Comparison of ENCODE assay signal across 8 mouse cellular contexts in genomic region chr12:29937308-29937707, GRCm38 (mm10). TPM values are rescaled to one million over a fixed set of nuclear protein-coding genes. Genes with fewer than 3 reads are reported as not detected.
A peak's percentile ranks its signal among the peaks of the same experiment; 100 is the strongest.
DNase-seq lines count a peak whose midpoint lies in the region; ATAC-seq and TF ChIP-seq lines count a peak whose summit lies in the region.

Pxdn (plus strand) TSS chr12:29937608.

- peaks cover 2% of the 10 kb centered on the region; the same call in 1 of the 2 replicates for H3K4me1 ChIP-seq in lung, adult 2 months (ENCODE audit: control insufficient read depth, insufficient read depth, low read length)
- H3K4me1 ChIP-seq in embryonic facial prominence, embryonic 13.5 days, result peaks cover 30% of the 10 kb centered on the region
- no peaks in the 10 kb centered on the region for H3K4me1 ChIP-seq in liver, embryonic 12.5 days

- H3K4me2 ChIP-seq in embryonic facial prominence, embryonic 13.5 days, result peak within 1 kb of the TSS; percentile 81
- H3K4me2 ChIP-seq in liver, embryonic 12.5 days, result peak within 1 kb of the TSS; percentile 63

- no peaks in the 10 kb centered on the region for H3K36me3 ChIP-seq in embryonic facial prominence, embryonic 13.5 days
- no peaks in the 10 kb centered on the region for H3K36me3 ChIP-seq in liver, embryonic 12.5 days

- ATAC-seq in embryonic facial prominence, embryonic 13.5 days (ENCODE audit: insufficient number of reproducible peaks, insufficient read depth, low FRiP score, low TSS enrichment, low read depth), result no peak
- no peak for ATAC-seq in liver, embryonic 12.5 days

- H3K9me3 ChIP-seq in embryonic facial prominence, embryonic 13.5 days, result peaks cover 3% of the 10 kb centered on the region; the same call in 1 of the 2 replicates
- H3K9me3 ChIP-seq in liver, embryonic 12.5 days (replicated peaks), result no peaks in the 10 kb centered on the region

- H3K9ac ChIP-seq in embryonic facial prominence, embryonic 13.5 days, result peak within 1 kb of the TSS; percentile 94
- peak within 1 kb of the TSS; percentile 57 for H3K9ac ChIP-seq in liver, embryonic 12.5 days

- WGBS in lung, adult 2 months, result 68% methylated on average over 8 of the region's 8 CpGs
- WGBS in embryonic facial prominence, embryonic 13.5 days, result 31% methylated on average over 8 of the region's 8 CpGs
- WGBS in liver, embryonic 12.5 days (ENCODE audit: insufficient replicate concordance), result 26% methylated on average over 8 of the region's 8 CpGs

- H3K4me3 ChIP-seq in lung, adult 2 months (replicated peaks; ENCODE audit: extremely low read depth, low read depth, low read length), result peak within 1 kb of the TSS; percentile 84
- peak within 1 kb of the TSS; percentile 84 for H3K4me3 ChIP-seq in embryonic facial prominence, embryonic 13.5 days
- peak within 1 kb of the TSS; percentile 56 for H3K4me3 ChIP-seq in liver, embryonic 12.5 days

- TF ChIP-seq CTCF in lung, adult 2 months (IDR thresholded peaks at IDR 0.05; ENCODE audit: insufficient read depth, low read length), result no peak

- no peaks in the 10 kb centered on the region for H3K27me3 ChIP-seq in embryonic facial prominence, embryonic 13.5 days
- H3K27me3 ChIP-seq in liver, embryonic 12.5 days (replicated peaks), result peaks cover 41% of the 10 kb centered on the region

- no peak for DNase-seq in lung, adult 2 months
- no peak for DNase-seq in lung, postnatal 14 days
- DNase-seq in heart, postnatal 4 days, result no peak
- DNase-seq in spleen, postnatal 4 days (ENCODE audit: low spot score in 2 of 2), result no peak
- DNase-seq in lung, postnatal 36 days, result no peak
- no peak for DNase-seq in embryo, embryonic 10.5 days (ENCODE audit: low spot score)

- peak within 1 kb of the TSS; percentile 94 for H3K27ac ChIP-seq in embryonic facial prominence, embryonic 13.5 days
- peak within 1 kb of the TSS; percentile 56 for H3K27ac ChIP-seq in liver, embryonic 12.5 days

- no peak for TF ChIP-seq POLR2A in lung, adult 2 months (IDR thresholded peaks at IDR 0.05; ENCODE audit: borderline replicate concordance, extremely low read depth, low read depth, low read length)

RNA-seq across cellular contexts. Expression of gene Pxdn, which starts in this region (rescaled TPM):
- 154 and 186 TPM in 2 replicates for polyA plus RNA-seq in lung, adult 2 months (2012; rRNA removed)
- 90.1 and 112 TPM in 2 replicates for polyA plus RNA-seq in embryonic facial prominence, embryonic 13.5 days (2015; fragmentation: Nextera tagmentation; extraction: Ambion mirVana)
- 100 to 1,000 TPM; 219 to 225 TPM for total RNA-seq in heart, postnatal 4 days (2021)
- polyA plus RNA-seq in liver, embryonic 12.5 days (2016; fragmentation: Nextera tagmentation; extraction: Ambion mirVana), result 13.9 and 14.6 TPM in 2 replicates
